Mouse (Mus musculus) limb, embryonic 11.5 days (tissue): ENCODE data around the gene Dst. TPM values are rescaled to one million over a fixed set of nuclear protein-coding genes. Genes with fewer than 3 reads are reported as not detected.

Experiments
- ATAC-seq: fragments of 200-750 bp; cut with Nextera tagmentation; 2 replicates; pipeline ENCODE4 v1.8.0; 2017; ENCODE audit warnings: low read depth; ENCODE audit not compliant: insufficient number of reproducible peaks, low FRiP score, low TSS enrichment
- DNase-seq: peaks from one replicate; pipeline ENCODE4 v3.0.0-alpha.2; 2015; ENCODE audit warnings: low spot score
- H3K27ac ChIP-seq: fragments of 300-500 bp; sonication (generic); replicated peaks from 2 replicates; pipeline ENCODE4 v1.5.1; 2014; ENCODE audit warnings: low read depth, mild to moderate bottlenecking, low read length
- H3K27me3 ChIP-seq: fragments of 300-500 bp; sonication (generic); 2 replicates; pipeline ENCODE4 v1.6.1; 2014; ENCODE audit warnings: mild to moderate bottlenecking, low read length, mixed read lengths; ENCODE audit not compliant: control insufficient read depth, insufficient read depth
- H3K36me3 ChIP-seq: fragments of 300-500 bp; sonication (generic); 2 replicates; pipeline ENCODE4 v1.6.1; 2014; ENCODE audit warnings: mild to moderate bottlenecking, low read length, moderate library complexity, mixed read lengths; ENCODE audit not compliant: control insufficient read depth, insufficient read depth
- H3K4me1 ChIP-seq: fragments of 300-500 bp; sonication (generic); 2 replicates; pipeline ENCODE4 v1.6.1; 2014; ENCODE audit warnings: low read length, mixed read lengths; ENCODE audit not compliant: control insufficient read depth, insufficient read depth
- H3K4me2 ChIP-seq: fragments of 300-500 bp; sonication (generic); 2 replicates; pipeline ENCODE4 v1.6.1; 2014; ENCODE audit warnings: low read depth, mild to moderate bottlenecking, moderate library complexity; ENCODE audit not compliant: severe bottlenecking
- H3K4me3 ChIP-seq: fragments of 300-500 bp; sonication (generic); 2 replicates; pipeline ENCODE4 v1.5.1; 2014; ENCODE audit warnings: low read depth, low read length
- H3K9ac ChIP-seq: fragments of 300-500 bp; sonication (generic); 2 replicates; pipeline ENCODE4 v1.6.1; 2014; ENCODE audit warnings: mild to moderate bottlenecking, low read length
- H3K9me3 ChIP-seq: fragments of 300-500 bp; sonication (generic); 2 replicates; pipeline ENCODE4 v1.6.1; 2016; ENCODE audit warnings: low read length; ENCODE audit not compliant: control insufficient read depth
- WGBS: fragments of 180-500 bp; shearing (Covaris S2); extraction: QIAGEN DNeasy Blood & Tissue Kit; methylation state at CpG from one replicate; pipeline ENCODE4 v1.1.7; 2014; 5-methylcytosine and 5-hydroxymethylcytosine counted together
- polyA plus RNA-seq: library from polyadenylated mRNA; unstranded; fragments of >200 nt; fragmentation: Nextera tagmentation; extraction: Ambion mirVana; gene quantifications from 2 replicates; pipeline ENCODE4 v1.2.1, GENCODE M21; 2014

The Dst gene
- polyA plus RNA-seq, 1 experiment from 2014 or later: 14.7 TPM

- Histone ChIP-seq H3K27me3 (no peaks in the 10 kb centered on the region), H3K36me3 (no peaks in the 10 kb centered on the region), H3K27ac (no peak overlapping the region), H3K9ac (no peak overlapping the region), H3K4me2 (no peak overlapping the region), H3K9me3 (no peaks in the 10 kb centered on the region), H3K4me1 (no peaks in the 10 kb centered on the region), H3K4me3 (no peak overlapping the region)
- 92% methylated on average over 14 of the region's 14 CpGs for WGBS
- ATAC-seq: no peak
- DNase-seq: no peak
These were observed 24.9 kb downstream of the Dst start for GRCm38 (mm10) chr1:33932845-33933499.

DNA sequence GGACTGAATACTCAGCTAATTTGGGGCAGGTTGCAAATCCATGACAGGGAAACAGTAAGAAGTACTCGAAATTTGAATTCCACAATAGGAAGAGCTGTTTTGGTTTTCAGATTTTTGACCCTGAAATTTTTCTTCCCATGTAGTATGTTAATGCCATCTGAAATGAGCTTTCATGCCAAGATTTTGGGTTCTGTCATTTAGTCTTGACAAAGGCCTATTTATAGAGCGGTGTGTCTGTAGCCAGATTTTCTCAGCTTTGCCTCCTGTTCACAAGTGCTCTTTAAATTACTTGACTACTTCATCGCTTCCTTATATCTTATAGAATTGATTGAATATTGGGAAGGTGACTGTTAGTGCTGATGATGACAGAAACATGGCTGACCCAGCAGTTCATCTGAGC, 27.9 kb downstream of the Dst start:
- WGBS: 87% methylated on average over 3 of the region's 3 CpGs
- Histone ChIP-seq H3K27ac (no peak overlapping the region), H3K36me3 (no peaks in the 10 kb centered on the region), H3K27me3 (no peaks in the 10 kb centered on the region), H3K9me3 (no peaks in the 10 kb centered on the region), H3K9ac (no peak overlapping the region), H3K4me2 (no peak overlapping the region), H3K4me1 (no peaks in the 10 kb centered on the region), H3K4me3 (no peak overlapping the region)
- ATAC-seq: no peak
- DNase-seq: no peak

DNA sequence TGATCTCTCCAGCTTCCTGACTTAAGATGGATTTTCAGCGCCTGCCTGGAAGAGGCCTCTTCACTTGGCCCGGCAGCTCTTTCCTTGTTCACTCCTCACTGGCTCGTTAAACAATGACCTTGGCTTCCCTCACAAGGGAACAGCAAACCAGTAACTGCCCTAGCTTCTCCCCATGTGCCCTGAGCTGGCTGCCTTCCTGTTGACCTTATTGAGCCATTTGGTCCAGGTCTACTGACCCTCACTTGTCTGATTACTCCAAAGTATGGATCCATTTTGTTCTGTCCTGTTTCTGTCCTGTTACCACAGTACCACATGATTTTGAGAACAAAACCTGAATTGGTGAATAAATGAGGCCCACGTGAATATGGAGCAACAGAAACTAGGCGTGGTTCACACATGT, 31.8 kb downstream of the Dst start:
- no peak overlapping the region for H3K9ac ChIP-seq
- H3K9me3 ChIP-seq: no peaks in the 10 kb centered on the region
- WGBS: 85% methylated on average over 5 of the region's 5 CpGs
- ATAC-seq (no peak), DNase-seq (no peak)
- no peaks in the 10 kb centered on the region for H3K36me3 ChIP-seq
- no peak overlapping the region for H3K4me2 ChIP-seq
- no peak overlapping the region for H3K27ac ChIP-seq
- H3K27me3 ChIP-seq: no peaks in the 10 kb centered on the region
- no peak overlapping the region for H3K4me3 ChIP-seq
- no peaks in the 10 kb centered on the region for H3K4me1 ChIP-seq

DNA sequence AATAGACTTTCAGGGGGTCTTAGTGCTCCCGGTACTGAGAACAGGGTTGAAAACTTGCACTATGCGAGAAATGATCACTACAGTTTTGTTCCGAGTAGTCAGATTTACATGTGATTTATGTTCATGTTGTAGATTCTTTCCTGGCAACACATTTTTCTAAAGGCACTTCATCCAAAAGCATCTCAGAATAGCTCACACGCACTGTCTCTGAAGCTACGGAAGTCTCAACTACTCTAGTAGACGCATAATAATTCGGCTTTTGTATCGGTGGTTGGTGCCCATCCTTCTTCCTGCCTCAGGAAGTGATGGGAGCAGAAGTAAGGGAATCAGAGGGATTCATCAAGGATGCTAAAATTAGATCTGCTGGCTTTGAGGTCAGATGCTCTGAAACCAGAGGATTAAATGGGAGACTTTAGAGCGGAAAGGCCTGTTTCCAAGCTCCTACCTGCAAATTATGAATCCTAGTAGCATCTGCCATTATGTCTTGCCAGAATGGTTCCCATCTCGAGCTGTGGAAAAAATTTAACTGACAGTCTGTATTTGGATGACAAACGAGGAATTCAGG, 32.4 kb downstream of the Dst start:
- H3K9me3 ChIP-seq: no peaks in the 10 kb centered on the region
- no peak for DNase-seq

GRCm38 (mm10) chr1:33942638-33943037, 34.6 kb downstream of the Dst start:
- Histone ChIP-seq H3K4me3 (no peak overlapping the region), H3K36me3 (no peaks in the 10 kb centered on the region), H3K9me3 (no peaks in the 10 kb centered on the region), H3K4me2 (no peak overlapping the region), H3K27me3 (no peaks in the 10 kb centered on the region), H3K27ac (no peak overlapping the region), H3K4me1 (no peaks in the 10 kb centered on the region), H3K9ac (no peak overlapping the region)
- WGBS: 85% methylated on average over 8 of the region's 8 CpGs
- DNase-seq (no peak), ATAC-seq (no peak)

More for the DNA sequence above, 32.4 kb downstream of the Dst start:
- Histone ChIP-seq H3K4me3 (no peak overlapping the region), H3K36me3 (no peaks in the 10 kb centered on the region), H3K9ac (no peak overlapping the region), H3K27me3 (no peaks in the 10 kb centered on the region), H3K27ac (no peak overlapping the region), H3K4me2 (no peak overlapping the region), H3K4me1 (no peaks in the 10 kb centered on the region)
- 92% methylated on average over 11 of the region's 11 CpGs for WGBS
- ATAC-seq: no peak

DNA sequence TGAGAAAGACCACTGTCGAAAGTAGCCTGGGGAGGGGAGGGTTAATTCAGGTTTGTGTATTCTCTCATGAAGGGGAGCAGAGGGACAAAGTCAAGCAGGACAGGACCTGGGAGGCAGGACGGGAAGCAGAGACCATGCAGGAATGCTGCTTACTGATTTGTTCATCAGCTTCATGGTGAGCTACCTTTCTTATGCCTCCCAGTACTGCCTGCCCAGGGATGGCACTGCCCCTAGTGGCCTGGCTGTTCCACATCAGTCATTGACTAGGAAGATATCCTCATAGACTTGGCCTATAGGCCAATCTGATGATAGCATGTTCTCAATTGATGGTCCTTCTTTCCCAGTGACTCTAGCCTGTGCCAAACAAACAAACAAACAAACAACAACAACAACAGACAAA, 35.9 kb downstream of the Dst start:
- Histone ChIP-seq H3K9ac (no peak overlapping the region), H3K9me3 (no peaks in the 10 kb centered on the region), H3K27me3 (no peaks in the 10 kb centered on the region), H3K4me1 (no peaks in the 10 kb centered on the region), H3K36me3 (no peaks in the 10 kb centered on the region), H3K4me3 (no peak overlapping the region), H3K4me2 (no peak overlapping the region), H3K27ac (no peak overlapping the region)
- DNase-seq: no peak
- 94% methylated on average over 2 of the region's 2 CpGs for WGBS
- ATAC-seq: no peak

- Histone ChIP-seq H3K4me2 (no peak overlapping the region), H3K9me3 (no peaks in the 10 kb centered on the region), H3K27ac (no peak overlapping the region), H3K9ac (no peak overlapping the region), H3K4me3 (no peak overlapping the region), H3K4me1 (no peaks in the 10 kb centered on the region), H3K27me3 (no peaks in the 10 kb centered on the region), H3K36me3 (no peaks in the 10 kb centered on the region)
- 68% methylated on average over 17 of the region's 17 CpGs for WGBS
- DNase-seq (no peak), ATAC-seq (0 out of 2 replicates have a peak, but pooled peaks have one; percentile 39)
These were observed 37.1 kb downstream of the Dst start for GRCm38 (mm10) chr1:33944977-33945750.

DNA sequence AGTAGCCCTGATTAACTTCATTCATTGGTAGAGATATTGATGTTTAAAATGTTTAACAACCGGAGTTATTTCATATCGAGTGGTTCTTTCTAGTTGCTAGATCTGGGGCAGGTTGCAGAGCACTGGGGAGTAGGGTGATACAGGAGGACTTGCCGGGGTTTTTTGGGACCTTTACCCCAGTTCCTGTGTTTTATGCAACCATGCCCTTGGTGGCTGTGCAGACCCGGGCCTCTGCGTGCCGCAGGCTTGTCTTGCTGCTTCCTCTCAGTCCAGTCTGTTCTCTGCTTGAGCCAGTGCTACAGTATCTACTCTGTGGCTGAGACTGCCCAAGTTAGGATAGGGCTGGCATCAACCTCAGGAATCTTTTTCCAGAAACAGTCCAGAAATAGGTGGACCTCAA, 37.7 kb downstream of the Dst start:
- Histone ChIP-seq H3K4me2 (no peak overlapping the region), H3K36me3 (no peaks in the 10 kb centered on the region), H3K9me3 (no peaks in the 10 kb centered on the region), H3K27ac (no peak overlapping the region), H3K4me3 (no peak overlapping the region), H3K4me1 (no peaks in the 10 kb centered on the region), H3K27me3 (no peaks in the 10 kb centered on the region), H3K9ac (no peak overlapping the region)
- 88% methylated on average over 6 of the region's 6 CpGs for WGBS
- ATAC-seq (no peak), DNase-seq (no peak)
